Mouse (Mus musculus): ENCODE data around the gene Arap2.
A peak's percentile ranks its signal among the peaks of the same experiment; 100 is the strongest.
"Not testable (repeated sequence)": the region's sequence is repeated elsewhere in the genome, so short reads cannot be mapped to it uniquely, and the experiment has no call there.

Gene Arap2

GRCm38 (mm10) chr5:62739451-62740415 is 26.2 kb downstream of the Arap2 start:
- DNase-seq, result no peak

GRCm38 (mm10) chr5:62730573-62730972 is 35.4 kb downstream of the Arap2 start:
- DNase-seq, result not testable (repeated sequence)

- DNase-seq, result no peak
These were observed 40.4 kb downstream of the Arap2 start for GRCm38 (mm10) chr5:62725551-62725950.

- no peak for DNase-seq
These were observed 42.5 kb downstream of the Arap2 start for GRCm38 (mm10) chr5:62723261-62724105.

- no peak for DNase-seq
These were observed 49.5 kb downstream of the Arap2 start for GRCm38 (mm10) chr5:62716468-62716867.

- DNase-seq, result no peak
These were observed 50.0 kb downstream of the Arap2 start for GRCm38 (mm10) chr5:62715977-62716376.

- DNase-seq, result no peak
These were observed 50.5 kb downstream of the Arap2 start for GRCm38 (mm10) chr5:62715436-62715835.

GRCm38 (mm10) chr5:62710955-62711354 is 55.0 kb downstream of the Arap2 start:
- no peak for DNase-seq

- peak; percentile 82 for DNase-seq
These were observed 59.1 kb downstream of the Arap2 start for GRCm38 (mm10) chr5:62706900-62707299.

GRCm38 (mm10) chr5:62689965-62690364 is 76.0 kb downstream of the Arap2 start:
- no peak for DNase-seq

GRCm38 (mm10) chr5:62683751-62684150 is 82.2 kb downstream of the Arap2 start:
- no peak for DNase-seq

- DNase-seq, result no peak
These were observed 82.8 kb downstream of the Arap2 start for GRCm38 (mm10) chr5:62683207-62683606.

GRCm38 (mm10) chr5:62677390-62677789 is 88.6 kb downstream of the Arap2 start:
- DNase-seq, result no peak

- DNase-seq, result no peak
These were observed 93.1 kb downstream of the Arap2 start for GRCm38 (mm10) chr5:62672736-62673436.

- DNase-seq, result no peak
These were observed 100.6 kb downstream of the Arap2 start for GRCm38 (mm10) chr5:62665329-62665728.

- DNase-seq, result no peak
These were observed 101.1 kb downstream of the Arap2 start for GRCm38 (mm10) chr5:62664847-62665246.

- no peak for DNase-seq
These were observed 102.8 kb downstream of the Arap2 start for GRCm38 (mm10) chr5:62663206-62663605.

- DNase-seq, result no peak
These were observed 112.0 kb downstream of the Arap2 start for GRCm38 (mm10) chr5:62653924-62654323.

- DNase-seq, result no peak
These were observed 123.6 kb downstream of the Arap2 start for GRCm38 (mm10) chr5:62642330-62642729.

GRCm38 (mm10) chr5:62640501-62640900 is 125.5 kb downstream of the Arap2 start:
- DNase-seq, result peak; percentile 64

GRCm38 (mm10) chr5:62636341-62636740 is 129.6 kb downstream of the Arap2 start:
- no peak for DNase-seq

- no peak for DNase-seq
These were observed 137.1 kb downstream of the Arap2 start for GRCm38 (mm10) chr5:62628901-62629300.
